ENCODE assay signal across 29 mouse cellular contexts in the genomic region with DNA sequence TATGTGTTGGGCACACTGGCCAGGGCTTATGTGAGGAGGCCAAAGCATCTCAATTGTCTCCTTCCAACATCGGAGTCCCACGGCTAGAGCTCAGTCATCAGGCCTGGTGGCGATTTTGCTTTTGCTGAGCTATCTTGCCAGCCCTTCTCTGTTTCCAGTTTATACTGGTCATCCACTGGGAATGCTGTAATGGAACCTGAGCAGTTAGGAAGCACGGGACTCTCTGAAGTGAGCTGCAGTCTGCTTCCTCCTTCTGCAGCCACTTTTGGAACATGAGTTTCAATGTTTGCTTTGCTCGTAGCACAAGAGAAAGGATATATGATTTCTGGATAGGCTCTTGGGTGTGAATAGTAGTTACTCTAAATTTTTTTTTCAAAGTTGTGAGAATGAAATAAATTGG. TPM values are rescaled to one million over a fixed set of nuclear protein-coding genes. Genes with fewer than 3 reads are reported as not detected.
A peak's percentile ranks its signal among the peaks of the same experiment; 100 is the strongest.
DNase-seq lines count a peak whose midpoint lies in the region; ATAC-seq and TF ChIP-seq lines count a peak whose summit lies in the region.
"Had no signal": no experiment of that assay in that cellular context is flagged by ENCODE, and none has a peak within 500 bp of the region (broad histone marks: within the 10 kb centered on the region; RNA-seq: fewer than 3 reads in every experiment).

No protein-coding gene starts in this region.

- 82% methylated on average over 5 of the region's 5 CpGs for WGBS in heart, embryonic 13.5 days
- 88% methylated on average over 5 of the region's 5 CpGs for WGBS in heart, embryonic 11.5 days (ENCODE audit: insufficient replicate concordance)
- WGBS in liver, embryonic 14.5 days (ENCODE audit: insufficient replicate concordance): 80% methylated on average over 5 of the region's 5 CpGs
- WGBS in liver, embryonic 11.5 days: 77% methylated on average over 5 of the region's 5 CpGs
- WGBS in liver, embryonic 16.5 days (ENCODE audit: insufficient replicate concordance): 80% methylated on average over 5 of the region's 5 CpGs
- WGBS in kidney, embryonic 15.5 days: 87% methylated on average over 5 of the region's 5 CpGs

- no peak overlapping the region for H3K4me3 ChIP-seq in heart, embryonic 13.5 days
- H3K4me3 ChIP-seq in heart, embryonic 11.5 days (ENCODE audit: low read depth, low read length): no peak overlapping the region
- no peak overlapping the region for H3K4me3 ChIP-seq in liver, embryonic 14.5 days (ENCODE audit: insufficient read depth in 1 of 2, low read depth in 2 of 2, low read length in 2 of 2)
- H3K4me3 ChIP-seq in liver, embryonic 11.5 days (ENCODE audit: low read depth, low read length): no peak overlapping the region
- H3K4me3 ChIP-seq in liver, embryonic 16.5 days (ENCODE audit: low read depth, low read length): no peak overlapping the region
- H3K4me3 ChIP-seq in kidney, embryonic 15.5 days (replicated peaks): no peak overlapping the region
- H3K4me3 ChIP-seq: embryonic facial prominence, embryonic 10.5 days; embryonic facial prominence, embryonic 13.5 days; forebrain, embryonic 12.5 days; forebrain, embryonic 15.5 days; heart, embryonic 12.5 days had no signal

- H3K4me2 ChIP-seq in heart, embryonic 13.5 days: peak overlapping the region; percentile 9; the same call in 1 of the 2 replicates
- no peak overlapping the region for H3K4me2 ChIP-seq in heart, embryonic 11.5 days
- peak overlapping the region; percentile 49; the same call in 1 of the 2 replicates for H3K4me2 ChIP-seq in liver, embryonic 14.5 days (ENCODE audit: low read depth)
- no peak overlapping the region for H3K4me2 ChIP-seq in liver, embryonic 11.5 days
- H3K4me2 ChIP-seq in liver, embryonic 16.5 days (ENCODE audit: low read depth, low read length): no peak overlapping the region
- no peak overlapping the region for H3K4me2 ChIP-seq in kidney, embryonic 15.5 days
- H3K4me2 ChIP-seq: embryonic facial prominence, embryonic 13.5 days; forebrain, embryonic 12.5 days; forebrain, embryonic 15.5 days; heart, embryonic 12.5 days; hindbrain, embryonic 14.5 days had no signal

- no peaks in the 10 kb centered on the region for H3K9me3 ChIP-seq in heart, embryonic 13.5 days
- H3K9me3 ChIP-seq in heart, embryonic 11.5 days (replicated peaks; ENCODE audit: control insufficient read depth, low read length): no peaks in the 10 kb centered on the region
- no peaks in the 10 kb centered on the region for H3K9me3 ChIP-seq in liver, embryonic 14.5 days (ENCODE audit: control insufficient read depth, low read length)
- H3K9me3 ChIP-seq in liver, embryonic 11.5 days (ENCODE audit: control insufficient read depth, low read length): no peaks in the 10 kb centered on the region
- H3K9me3 ChIP-seq in liver, embryonic 16.5 days (replicated peaks; ENCODE audit: control insufficient read depth, low read length): no peaks in the 10 kb centered on the region
- H3K9me3 ChIP-seq in kidney, embryonic 15.5 days (replicated peaks): no peaks in the 10 kb centered on the region
- H3K9me3 ChIP-seq: embryonic facial prominence, embryonic 10.5 days; embryonic facial prominence, embryonic 13.5 days; forebrain, embryonic 12.5 days; forebrain, embryonic 15.5 days; heart, embryonic 12.5 days had no signal

- peaks cover 35% of the 10 kb centered on the region for H3K36me3 ChIP-seq in heart, embryonic 13.5 days
- peaks cover 6% of the 10 kb centered on the region; the same call in 1 of the 2 replicates for H3K36me3 ChIP-seq in heart, embryonic 11.5 days (ENCODE audit: control insufficient read depth, insufficient read depth, low read length)
- H3K36me3 ChIP-seq in liver, embryonic 14.5 days (replicated peaks; ENCODE audit: control insufficient read depth, insufficient read depth, low read depth): peaks cover 38% of the 10 kb centered on the region
- peaks cover 15% of the 10 kb centered on the region for H3K36me3 ChIP-seq in liver, embryonic 11.5 days (ENCODE audit: control insufficient read depth, insufficient read depth, low read length)
- H3K36me3 ChIP-seq in liver, embryonic 16.5 days (ENCODE audit: control insufficient read depth, insufficient read depth): peaks cover 20% of the 10 kb centered on the region
- H3K36me3 ChIP-seq in kidney, embryonic 15.5 days: peaks cover 45% of the 10 kb centered on the region

- H3K27me3 ChIP-seq in heart, embryonic 13.5 days (replicated peaks): no peaks in the 10 kb centered on the region
- H3K27me3 ChIP-seq in heart, embryonic 11.5 days (ENCODE audit: control insufficient read depth, insufficient read depth, low read length): no peaks in the 10 kb centered on the region
- H3K27me3 ChIP-seq in liver, embryonic 14.5 days (ENCODE audit: control insufficient read depth, insufficient read depth, low read length): no peaks in the 10 kb centered on the region
- no peaks in the 10 kb centered on the region for H3K27me3 ChIP-seq in liver, embryonic 11.5 days (replicated peaks; ENCODE audit: control insufficient read depth, insufficient read depth, low read length)
- no peaks in the 10 kb centered on the region for H3K27me3 ChIP-seq in liver, embryonic 16.5 days (ENCODE audit: control insufficient read depth, insufficient read depth, low read depth, low read length)
- H3K27me3 ChIP-seq in kidney, embryonic 15.5 days: no peaks in the 10 kb centered on the region
- H3K27me3 ChIP-seq: embryonic facial prominence, embryonic 13.5 days; forebrain, embryonic 12.5 days; forebrain, embryonic 15.5 days; heart, embryonic 12.5 days had no signal

- peaks cover 55% of the 10 kb centered on the region for H3K4me1 ChIP-seq in heart, embryonic 13.5 days
- H3K4me1 ChIP-seq in heart, embryonic 11.5 days (ENCODE audit: control insufficient read depth, insufficient read depth, low read length): peaks cover 22% of the 10 kb centered on the region
- peaks cover 36% of the 10 kb centered on the region in 2 experiments for H3K4me1 ChIP-seq in liver, embryonic 14.5 days (replicated peaks; ENCODE audit: control insufficient read depth in 2 of 2, insufficient read depth in 2 of 2, low read length in 1 of 2)
- peaks cover 42% of the 10 kb centered on the region for H3K4me1 ChIP-seq in liver, embryonic 11.5 days (replicated peaks; ENCODE audit: control insufficient read depth, insufficient read depth, low read length)
- H3K4me1 ChIP-seq in liver, embryonic 16.5 days (ENCODE audit: control insufficient read depth, low read depth, low read length): peaks cover 45% of the 10 kb centered on the region
- H3K4me1 ChIP-seq in kidney, embryonic 15.5 days: peaks cover 14% of the 10 kb centered on the region

- H3K27ac ChIP-seq in heart, embryonic 13.5 days (replicated peaks): no peak overlapping the region
- no peak overlapping the region for H3K27ac ChIP-seq in heart, embryonic 11.5 days (ENCODE audit: low read depth, low read length)
- no peak overlapping the region for H3K27ac ChIP-seq in liver, embryonic 14.5 days
- H3K27ac ChIP-seq in liver, embryonic 11.5 days (ENCODE audit: low read depth, low read length): no peak overlapping the region
- no peak overlapping the region for H3K27ac ChIP-seq in liver, embryonic 16.5 days (ENCODE audit: low read length)
- no peak overlapping the region for H3K27ac ChIP-seq in kidney, embryonic 15.5 days
- H3K27ac ChIP-seq: embryonic facial prominence, embryonic 10.5 days; embryonic facial prominence, embryonic 13.5 days; forebrain, embryonic 12.5 days; forebrain, embryonic 15.5 days; hindbrain, embryonic 14.5 days; hindbrain, postnatal 0 days had no signal

- H3K9ac ChIP-seq in heart, embryonic 13.5 days: no peak overlapping the region
- H3K9ac ChIP-seq in heart, embryonic 11.5 days (ENCODE audit: low read depth, low read length): no peak overlapping the region
- H3K9ac ChIP-seq in liver, embryonic 14.5 days (replicated peaks): no peak overlapping the region; the same call in 1 of the 2 replicates
- no peak overlapping the region for H3K9ac ChIP-seq in liver, embryonic 11.5 days (ENCODE audit: low read depth, low read length)
- peak overlapping the region; percentile 2; the same call in 1 of the 2 replicates for H3K9ac ChIP-seq in liver, embryonic 16.5 days (ENCODE audit: low read depth, low read length)
- no peak overlapping the region for H3K9ac ChIP-seq in kidney, embryonic 15.5 days
- H3K9ac ChIP-seq: embryonic facial prominence, embryonic 13.5 days; forebrain, embryonic 12.5 days; forebrain, embryonic 15.5 days; heart, embryonic 12.5 days; hindbrain, embryonic 14.5 days had no signal

- DNase-seq in liver, embryonic 14.5 days (ENCODE audit: low read depth in 3 of 3, low spot score in 3 of 3): no peak
- DNase-seq in liver, embryonic 11.5 days (ENCODE audit: low spot score): no peak
- peak; percentile 31 for DNase-seq in ZHBTc4 (ENCODE audit: low read depth, low spot score)
- DNase-seq: adrenal gland, adult 2 months; adrenal gland, postnatal 14 days; cerebellum, adult 11 months; cerebellum, adult 2 months; cerebellum, postnatal 10 days; cerebellum, postnatal 36 days; embryo, embryonic 11 days; gastrocnemius, postnatal 10 days; gastrocnemius, postnatal 36 days; heart, adult 11 months; heart, postnatal 14 days; heart, postnatal 4 days had no signal

- no peak for ATAC-seq in heart, embryonic 13.5 days (ENCODE audit: extremely low read depth, insufficient number of reproducible peaks, low FRiP score, low TSS enrichment)
- no peak for ATAC-seq in heart, embryonic 11.5 days (replicated peaks; ENCODE audit: insufficient number of reproducible peaks, low FRiP score, low TSS enrichment)
- no peak for ATAC-seq in liver, embryonic 14.5 days (ENCODE audit: insufficient read depth)
- ATAC-seq in liver, embryonic 11.5 days (replicated peaks; ENCODE audit: low FRiP score): no peak
- ATAC-seq in liver, embryonic 16.5 days (ENCODE audit: low read depth): no peak
- ATAC-seq in kidney, embryonic 15.5 days (replicated peaks; ENCODE audit: low FRiP score): no peak
- ATAC-seq: CD4-positive, CD25-positive, alpha-beta regulatory T cell, adult 4 months; forebrain, embryonic 15.5 days; hindbrain, postnatal 0 days; inflammation-experienced regulatory T-cells, adult 6 months; intestine, embryonic 16.5 days had no signal

- TF ChIP-seq EP300 in liver, embryonic 14.5 days (IDR thresholded peaks at IDR 0.05; ENCODE audit: low read depth): no peak

- no peak for TF ChIP-seq CTCF in liver, embryonic 14.5 days (IDR thresholded peaks at IDR 0.05; ENCODE audit: low read depth)

RNA-seq across cellular contexts. Expression of a gene that starts 5.4 kb away (rescaled TPM):
- 305 and 332 TPM in 2 replicates for polyA plus RNA-seq in heart, embryonic 13.5 days (2015; fragmentation: Nextera tagmentation; extraction: Ambion mirVana)
- polyA plus RNA-seq in heart, embryonic 11.5 days (2014; fragmentation: Nextera tagmentation; extraction: Ambion mirVana): 334 and 393 TPM in 2 replicates
- 112 and 137 TPM in 2 replicates for polyA plus RNA-seq in liver, embryonic 14.5 days (2012; rRNA removed)
- polyA plus RNA-seq in liver, embryonic 14.5 days (2014; fragmentation: Nextera tagmentation; extraction: Ambion mirVana): 178 and 198 TPM in 2 replicates
- 251 and 283 TPM in 2 replicates for polyA plus RNA-seq in liver, embryonic 11.5 days (2014; fragmentation: Nextera tagmentation; extraction: Ambion mirVana)
- 181 and 197 TPM in 2 replicates for polyA plus RNA-seq in liver, embryonic 16.5 days (2015; fragmentation: Nextera tagmentation; extraction: Ambion mirVana)
- 299 and 302 TPM in 2 replicates for polyA plus RNA-seq in kidney, embryonic 15.5 days (2015; fragmentation: Nextera tagmentation; extraction: Ambion mirVana)

RNA-seq across cellular contexts. Expression of a gene that starts 36.1 kb away (rescaled TPM):
- polyA plus RNA-seq in heart, embryonic 13.5 days (2015; fragmentation: Nextera tagmentation; extraction: Ambion mirVana): 17.1 and 19.9 TPM in 2 replicates
- polyA plus RNA-seq in heart, embryonic 11.5 days (2014; fragmentation: Nextera tagmentation; extraction: Ambion mirVana): 28.2 and 30.6 TPM in 2 replicates
- polyA plus RNA-seq in liver, embryonic 14.5 days (2012; rRNA removed): 5.7 TPM in 2 replicates
- 9.5 and 10.1 TPM in 2 replicates for polyA plus RNA-seq in liver, embryonic 14.5 days (2014; fragmentation: Nextera tagmentation; extraction: Ambion mirVana)
- 19.7 and 23.3 TPM in 2 replicates for polyA plus RNA-seq in liver, embryonic 11.5 days (2014; fragmentation: Nextera tagmentation; extraction: Ambion mirVana)
- polyA plus RNA-seq in liver, embryonic 16.5 days (2015; fragmentation: Nextera tagmentation; extraction: Ambion mirVana): 6.8 and 8.8 TPM in 2 replicates
- 19.3 and 21.3 TPM in 2 replicates for polyA plus RNA-seq in kidney, embryonic 15.5 days (2015; fragmentation: Nextera tagmentation; extraction: Ambion mirVana)

RNA-seq across cellular contexts. Expression of a gene that starts 58.9 kb away (rescaled TPM):
- 99.5 and 102 TPM in 2 replicates for polyA plus RNA-seq in heart, embryonic 13.5 days (2015; fragmentation: Nextera tagmentation; extraction: Ambion mirVana)
- 111 and 130 TPM in 2 replicates for polyA plus RNA-seq in heart, embryonic 11.5 days (2014; fragmentation: Nextera tagmentation; extraction: Ambion mirVana)
- polyA plus RNA-seq in liver, embryonic 14.5 days (2012; rRNA removed): 38.9 and 48.5 TPM in 2 replicates
- 68.8 and 83.0 TPM in 2 replicates for polyA plus RNA-seq in liver, embryonic 14.5 days (2014; fragmentation: Nextera tagmentation; extraction: Ambion mirVana)
- polyA plus RNA-seq in liver, embryonic 11.5 days (2014; fragmentation: Nextera tagmentation; extraction: Ambion mirVana): 111 and 123 TPM in 2 replicates
- 72.1 and 76.1 TPM in 2 replicates for polyA plus RNA-seq in liver, embryonic 16.5 days (2015; fragmentation: Nextera tagmentation; extraction: Ambion mirVana)
- polyA plus RNA-seq in kidney, embryonic 15.5 days (2015; fragmentation: Nextera tagmentation; extraction: Ambion mirVana): 104 and 105 TPM in 2 replicates

RNA-seq across cellular contexts. Expression of a gene that starts 59.1 kb away (rescaled TPM):
- polyA plus RNA-seq in heart, embryonic 13.5 days (2015; fragmentation: Nextera tagmentation; extraction: Ambion mirVana): 24.2 and 25.7 TPM in 2 replicates
- 29.1 and 30.1 TPM in 2 replicates for polyA plus RNA-seq in heart, embryonic 11.5 days (2014; fragmentation: Nextera tagmentation; extraction: Ambion mirVana)
- 9.9 and 10.9 TPM in 2 replicates for polyA plus RNA-seq in liver, embryonic 14.5 days (2012; rRNA removed)
- 12.3 and 13.2 TPM in 2 replicates for polyA plus RNA-seq in liver, embryonic 14.5 days (2014; fragmentation: Nextera tagmentation; extraction: Ambion mirVana)
- polyA plus RNA-seq in liver, embryonic 11.5 days (2014; fragmentation: Nextera tagmentation; extraction: Ambion mirVana): 38.8 and 46.0 TPM in 2 replicates
- polyA plus RNA-seq in liver, embryonic 16.5 days (2015; fragmentation: Nextera tagmentation; extraction: Ambion mirVana): 13.1 and 14.3 TPM in 2 replicates
- polyA plus RNA-seq in kidney, embryonic 15.5 days (2015; fragmentation: Nextera tagmentation; extraction: Ambion mirVana): 42.8 and 45.5 TPM in 2 replicates

Comparison
In these comparisons a context has a peak if more than half of its experiments do, and no peak if none do; other contexts are left out.
1. H3K4me2 ChIP-seq: peak in heart, embryonic 13.5 days (single experiment) and liver, embryonic 14.5 days (single experiment); none in heart, embryonic 11.5 days (single experiment), liver, embryonic 11.5 days (single experiment), liver, embryonic 16.5 days (single experiment) and kidney, embryonic 15.5 days (single experiment).